Mouse (Mus musculus) heart, embryonic 13.5 days (tissue): ENCODE results near the gene Golga5. TPM values are rescaled to one million over a fixed set of nuclear protein-coding genes. Genes with fewer than 3 reads are reported as not detected.

Source experiments
- ATAC-seq: fragments of 200-750 bp; cut with Nextera tagmentation; 2 replicates; pipeline ENCODE4 v1.8.0; 2017; ENCODE audit warnings: moderate TSS enrichment; ENCODE audit not compliant: insufficient number of reproducible peaks, low FRiP score, low TSS enrichment; ENCODE audit errors: extremely low read depth
- H3K27ac ChIP-seq: fragments of 300-500 bp; sonication (generic); replicated peaks from 2 replicates; pipeline ENCODE4 v1.5.1; 2015; ENCODE audit warnings: moderate library complexity, mild to moderate bottlenecking, inconsistent platforms
- H3K27me3 ChIP-seq: fragments of 300-500 bp; sonication (generic); replicated peaks from 2 replicates; pipeline ENCODE4 v1.6.1; 2015; ENCODE audit warnings: mild to moderate bottlenecking, inconsistent platforms
- H3K36me3 ChIP-seq: fragments of 300-500 bp; sonication (generic); 2 replicates; pipeline ENCODE4 v1.6.1; 2015; ENCODE audit warnings: mild to moderate bottlenecking, inconsistent platforms
- H3K4me1 ChIP-seq: fragments of 300-500 bp; sonication (generic); 2 replicates; pipeline ENCODE4 v1.6.1; 2015; ENCODE audit warnings: inconsistent platforms
- H3K4me2 ChIP-seq: fragments of 300-500 bp; sonication (generic); 2 replicates; pipeline ENCODE4 v1.6.1; 2015; ENCODE audit warnings: inconsistent platforms, mild to moderate bottlenecking, moderate library complexity
- H3K4me3 ChIP-seq: fragments of 300-500 bp; sonication (generic); 2 replicates; pipeline ENCODE4 v1.5.1; 2015; ENCODE audit warnings: moderate library complexity, mild to moderate bottlenecking, inconsistent platforms
- H3K9ac ChIP-seq: fragments of 300-500 bp; sonication (generic); 2 replicates; pipeline ENCODE4 v1.6.1; 2015; ENCODE audit warnings: inconsistent platforms, mild to moderate bottlenecking, moderate library complexity
- H3K9me3 ChIP-seq: fragments of 300-500 bp; sonication (generic); 2 replicates; pipeline ENCODE4 v1.6.1; 2016; ENCODE audit warnings: inconsistent platforms
- WGBS: fragments of 180-500 bp; shearing (Covaris S2); methylation state at CpG from one replicate; pipeline ENCODE4 v1.1.7; 2015; ENCODE audit warnings: mixed read lengths; 5-methylcytosine and 5-hydroxymethylcytosine counted together
- polyA plus RNA-seq: library from polyadenylated mRNA; unstranded; fragments of >200 nt; fragmentation: Nextera tagmentation; extraction: Ambion mirVana; gene quantifications from 2 replicates; pipeline ENCODE4 v1.2.1, GENCODE M21; 2015

The Golga5 gene
- polyA plus RNA-seq, 1 experiment from 2014 or later = 22.8 TPM

- 66% methylated on average over 4 of the region's 4 CpGs for WGBS
Observed at GRCm38 (mm10) chr12:102430228-102430627, 38.7 kb upstream of the Golga5 start.

GRCm38 (mm10) chr12:102432238-102432637 is 36.7 kb upstream of the Golga5 start:
- H3K27me3 ChIP-seq = no peaks in the 10 kb centered on the region
- H3K9me3 ChIP-seq = no peaks in the 10 kb centered on the region
- H3K36me3 ChIP-seq = no peaks in the 10 kb centered on the region
- ATAC-seq = no peak
- no peak overlapping the region for H3K4me3 ChIP-seq
- H3K9ac ChIP-seq = peak overlapping the region; percentile 14; the same call in 1 of the 2 replicates
- H3K4me2 ChIP-seq = peak overlapping the region; percentile 21
- peak overlapping the region; percentile 67 for H3K27ac ChIP-seq
- 59% methylated on average over 12 of the region's 12 CpGs for WGBS
- H3K4me1 ChIP-seq = peaks cover 34% of the 10 kb centered on the region

More at GRCm38 (mm10) chr12:102430228-102430627, 38.7 kb upstream of the Golga5 start:
- Histone ChIP-seq H3K4me2 (no peak overlapping the region), H3K27ac (no peak overlapping the region), H3K9me3 (peaks cover 6% of the 10 kb centered on the region; the same call in 1 of the 2 replicates), H3K9ac (no peak overlapping the region), H3K4me3 (no peak overlapping the region), H3K36me3 (peaks cover 5% of the 10 kb centered on the region), H3K27me3 (no peaks in the 10 kb centered on the region), H3K4me1 (peaks cover 31% of the 10 kb centered on the region)
- ATAC-seq = no peak

GRCm38 (mm10) chr12:102434107-102434506 is 34.8 kb upstream of the Golga5 start:
- no peak for ATAC-seq
- Histone ChIP-seq H3K36me3 (no peaks in the 10 kb centered on the region), H3K4me1 (peaks cover 53% of the 10 kb centered on the region), H3K9ac (no peak overlapping the region), H3K27me3 (no peaks in the 10 kb centered on the region), H3K4me3 (no peak overlapping the region), H3K9me3 (no peaks in the 10 kb centered on the region), H3K27ac (no peak overlapping the region), H3K4me2 (no peak overlapping the region)
- WGBS = 81% methylated on average over 4 of the region's 4 CpGs

- H3K4me2 ChIP-seq = peak overlapping the region; percentile 78
- no peaks in the 10 kb centered on the region for H3K9me3 ChIP-seq
- peak overlapping the region; percentile 88 for H3K27ac ChIP-seq
- H3K36me3 ChIP-seq = no peaks in the 10 kb centered on the region
- peak overlapping the region; percentile 87 for H3K9ac ChIP-seq
- ATAC-seq = no peak
- peak overlapping the region; percentile 75 for H3K4me3 ChIP-seq
- no peaks in the 10 kb centered on the region for H3K27me3 ChIP-seq
- peaks cover 48% of the 10 kb centered on the region for H3K4me1 ChIP-seq
- WGBS = 63% methylated on average over 10 of the region's 10 CpGs
Observed at GRCm38 (mm10) chr12:102436939-102437526, 31.9 kb upstream of the Golga5 start.

- H3K4me2 ChIP-seq = peak overlapping the region; percentile 78
- no peaks in the 10 kb centered on the region for H3K9me3 ChIP-seq
- H3K27ac ChIP-seq = peak overlapping the region; percentile 88
- 35% methylated on average over 5 of the region's 5 CpGs for WGBS
- peaks cover 39% of the 10 kb centered on the region for H3K4me1 ChIP-seq
- H3K36me3 ChIP-seq = no peaks in the 10 kb centered on the region
- no peaks in the 10 kb centered on the region for H3K27me3 ChIP-seq
- no peak for ATAC-seq
- peak overlapping the region; percentile 75 for H3K4me3 ChIP-seq
- peak overlapping the region; percentile 87 for H3K9ac ChIP-seq
Observed at GRCm38 (mm10) chr12:102437952-102438351, 31.0 kb upstream of the Golga5 start.

- no peaks in the 10 kb centered on the region for H3K9me3 ChIP-seq
- H3K4me2 ChIP-seq = peak overlapping the region; percentile 78
- H3K36me3 ChIP-seq = no peaks in the 10 kb centered on the region
- ATAC-seq = 0 out of 2 replicates have a peak, but pooled peaks have one; percentile 4
- H3K27ac ChIP-seq = peak overlapping the region; percentile 88
- WGBS = 2% methylated on average over 20 of the region's 20 CpGs
- peak overlapping the region; percentile 87 for H3K9ac ChIP-seq
- peak overlapping the region; percentile 75 for H3K4me3 ChIP-seq
- peaks cover 28% of the 10 kb centered on the region for H3K4me1 ChIP-seq
- H3K27me3 ChIP-seq = no peaks in the 10 kb centered on the region
Observed at GRCm38 (mm10) chr12:102438983-102439631, 29.8 kb upstream of the Golga5 start.

- ATAC-seq = peak; percentile 99
- Histone ChIP-seq H3K9me3 (no peaks in the 10 kb centered on the region), H3K4me1 (peaks cover 23% of the 10 kb centered on the region), H3K4me2 (peak within 1 kb of the TSS; percentile 78), H3K27me3 (no peaks in the 10 kb centered on the region), H3K27ac (peak within 1 kb of the TSS; percentile 88), H3K4me3 (peak within 1 kb of the TSS; percentile 75), H3K36me3 (no peaks in the 10 kb centered on the region), H3K9ac (peak within 1 kb of the TSS; percentile 87)
- 0% methylated on average over 28 of the region's 28 CpGs for WGBS
Observed at GRCm38 (mm10) chr12:102439632-102440023, 29.3 kb upstream of the Golga5 start, which contains the start of gene Lgmn. Gene Lgmn, minus strand, starts transcription at chr12:102439813.

- 69% methylated on average over 7 of the region's 7 CpGs for WGBS
- peaks cover 23% of the 10 kb centered on the region for H3K4me1 ChIP-seq
- H3K27me3 ChIP-seq = no peaks in the 10 kb centered on the region
- ATAC-seq = no peak
- H3K27ac ChIP-seq = no peak overlapping the region
- no peak overlapping the region for H3K4me2 ChIP-seq
- no peaks in the 10 kb centered on the region for H3K9me3 ChIP-seq
- no peaks in the 10 kb centered on the region for H3K36me3 ChIP-seq
- no peak overlapping the region for H3K9ac ChIP-seq
- H3K4me3 ChIP-seq = no peak overlapping the region
Observed at GRCm38 (mm10) chr12:102440551-102440950, 28.4 kb upstream of the Golga5 start.

GRCm38 (mm10) chr12:102441141-102441540 is 27.8 kb upstream of the Golga5 start:
- 79% methylated on average over 6 of the region's 6 CpGs for WGBS
- peaks cover 23% of the 10 kb centered on the region for H3K4me1 ChIP-seq
- H3K4me3 ChIP-seq = no peak overlapping the region
- ATAC-seq = no peak
- H3K4me2 ChIP-seq = no peak overlapping the region
- H3K9me3 ChIP-seq = no peaks in the 10 kb centered on the region
- no peaks in the 10 kb centered on the region for H3K27me3 ChIP-seq
- H3K27ac ChIP-seq = no peak overlapping the region
- H3K36me3 ChIP-seq = no peaks in the 10 kb centered on the region
- no peak overlapping the region for H3K9ac ChIP-seq

GRCm38 (mm10) chr12:102442639-102443038 is 26.3 kb upstream of the Golga5 start:
- Histone ChIP-seq H3K27ac (no peak overlapping the region), H3K4me1 (peaks cover 14% of the 10 kb centered on the region), H3K36me3 (no peaks in the 10 kb centered on the region), H3K27me3 (no peaks in the 10 kb centered on the region), H3K9ac (no peak overlapping the region), H3K4me2 (no peak overlapping the region), H3K4me3 (no peak overlapping the region), H3K9me3 (no peaks in the 10 kb centered on the region)
- ATAC-seq = no peak
- 84% methylated on average over 15 of the region's 15 CpGs for WGBS

- no peak overlapping the region for H3K27ac ChIP-seq
- no peak overlapping the region for H3K9ac ChIP-seq
- H3K9me3 ChIP-seq = no peaks in the 10 kb centered on the region
- no peaks in the 10 kb centered on the region for H3K27me3 ChIP-seq
- peaks cover 4% of the 10 kb centered on the region for H3K4me1 ChIP-seq
- no peak overlapping the region for H3K4me3 ChIP-seq
- WGBS = 78% methylated on average over 5 of the region's 5 CpGs
- no peak for ATAC-seq
- no peaks in the 10 kb centered on the region for H3K36me3 ChIP-seq
- no peak overlapping the region for H3K4me2 ChIP-seq
Observed at GRCm38 (mm10) chr12:102443676-102444075, 25.3 kb upstream of the Golga5 start.

GRCm38 (mm10) chr12:102445436-102445835 is 23.5 kb upstream of the Golga5 start:
- no peaks in the 10 kb centered on the region for H3K36me3 ChIP-seq
- no peak for ATAC-seq
- no peaks in the 10 kb centered on the region for H3K27me3 ChIP-seq
- H3K9me3 ChIP-seq = no peaks in the 10 kb centered on the region
- no peak overlapping the region for H3K4me3 ChIP-seq
- no peak overlapping the region for H3K9ac ChIP-seq
- WGBS = 66% methylated on average over 4 of the region's 4 CpGs
- H3K4me1 ChIP-seq = peaks cover 4% of the 10 kb centered on the region
- no peak overlapping the region for H3K4me2 ChIP-seq
- H3K27ac ChIP-seq = no peak overlapping the region
